Mouse (Mus musculus) left cerebral cortex, adult 6 months (tissue): Measurements from ENCODE around the gene Ei24. TPM values are rescaled to one million over a fixed set of nuclear protein-coding genes. Genes with fewer than 3 reads are reported as not detected.

Experiments
- long read RNA-seq, 2 experiments: library from polyadenylated mRNA; unstranded; transcript quantifications; one replicate each; pipeline ENCODE4 v2.0.0; 2019 to 2020
- polyA plus RNA-seq: library from polyadenylated mRNA; unstranded; fragments of <200 nt; fragmentation: Nextera tagmentation; gene quantifications from 2 replicates; pipeline ENCODE4 v1.2.3, GENCODE M21; 2021

Ei24 gene
- 12.4 and 53.9 TPM in 2 replicates for polyA plus RNA-seq
- long read RNA-seq, experiment 1, transcript Ei24-201 (11 exons, 2,220 nt): major isoform, 45 of 88 reads
- long read RNA-seq, experiment 1, partial matches to known transcripts: 14 of 88 reads
- long read RNA-seq, experiment 1, other reads (novel, unspliced or antisense): 22 of 88 reads
- long read RNA-seq, experiment 2, transcript Ei24-201 (11 exons, 2,220 nt): major isoform, 7 of 30 reads
- long read RNA-seq, experiment 2, partial matches to known transcripts: 10 of 30 reads
- long read RNA-seq, experiment 2, other reads (novel, unspliced or antisense): 11 of 30 reads

DNA sequence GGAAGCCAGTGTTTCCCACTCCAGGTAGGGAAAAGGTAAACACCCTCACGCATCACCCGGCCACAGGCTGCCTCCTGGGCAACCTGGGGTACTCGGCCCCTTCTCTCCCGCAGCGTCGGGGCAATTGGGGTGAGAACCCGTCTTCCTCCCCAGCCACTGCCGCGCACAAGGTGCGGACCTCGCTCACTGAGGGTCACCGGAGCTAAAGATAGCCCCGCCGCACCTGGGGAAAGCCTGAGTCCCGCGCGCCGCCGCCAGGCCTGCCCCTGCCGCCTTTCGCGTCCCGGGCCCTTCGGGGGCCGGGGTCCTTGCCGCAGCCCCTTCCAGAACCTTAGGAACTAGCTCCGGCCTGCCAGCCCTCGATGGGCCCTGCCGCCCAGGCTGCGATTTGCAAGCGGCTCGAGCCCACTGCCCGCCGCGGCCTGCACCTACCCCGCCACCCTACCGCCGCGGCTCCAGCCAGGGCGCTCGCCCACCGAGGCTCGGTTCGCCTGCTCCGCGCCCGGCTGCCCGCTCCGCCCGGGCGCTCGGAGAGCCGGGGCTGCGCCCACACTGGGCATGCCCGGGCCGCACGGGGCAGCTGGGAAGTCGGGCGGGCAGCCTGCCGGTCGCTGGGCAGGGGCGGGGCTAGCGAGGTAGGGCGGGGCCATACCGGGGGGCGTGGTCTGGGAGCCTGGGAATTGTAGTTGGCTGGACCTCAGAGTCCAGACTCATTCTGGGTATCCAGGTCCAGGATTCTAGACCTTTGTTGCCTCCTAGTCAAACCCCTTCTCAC is at the start of gene Ei24:
Ei24 (minus strand) TSS at position 613 of the 775 bp plus-strand sequence.

DNA sequence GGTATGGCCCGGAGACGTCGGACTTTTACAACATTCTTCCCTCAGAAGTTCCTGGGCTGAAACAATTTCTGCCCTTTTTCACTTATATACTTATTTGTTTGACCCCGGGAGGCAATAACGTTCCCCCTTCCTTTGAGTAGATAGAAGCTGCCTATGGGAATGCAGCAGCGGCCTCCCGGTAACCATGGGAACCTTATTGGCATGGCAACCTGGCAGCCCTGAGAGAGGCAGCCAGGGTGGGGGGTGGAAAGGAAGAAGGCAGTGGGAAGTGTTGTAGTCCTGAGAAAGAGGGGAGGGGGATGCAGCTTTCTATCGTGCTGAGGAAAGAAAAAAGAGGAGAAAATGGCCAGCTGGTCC is 24.4 kb upstream of the Ei24 start, which contains the start of gene Fez1:
Fez1 (plus strand) TSS at position 221 of the 357 bp plus-strand sequence.

DNA sequence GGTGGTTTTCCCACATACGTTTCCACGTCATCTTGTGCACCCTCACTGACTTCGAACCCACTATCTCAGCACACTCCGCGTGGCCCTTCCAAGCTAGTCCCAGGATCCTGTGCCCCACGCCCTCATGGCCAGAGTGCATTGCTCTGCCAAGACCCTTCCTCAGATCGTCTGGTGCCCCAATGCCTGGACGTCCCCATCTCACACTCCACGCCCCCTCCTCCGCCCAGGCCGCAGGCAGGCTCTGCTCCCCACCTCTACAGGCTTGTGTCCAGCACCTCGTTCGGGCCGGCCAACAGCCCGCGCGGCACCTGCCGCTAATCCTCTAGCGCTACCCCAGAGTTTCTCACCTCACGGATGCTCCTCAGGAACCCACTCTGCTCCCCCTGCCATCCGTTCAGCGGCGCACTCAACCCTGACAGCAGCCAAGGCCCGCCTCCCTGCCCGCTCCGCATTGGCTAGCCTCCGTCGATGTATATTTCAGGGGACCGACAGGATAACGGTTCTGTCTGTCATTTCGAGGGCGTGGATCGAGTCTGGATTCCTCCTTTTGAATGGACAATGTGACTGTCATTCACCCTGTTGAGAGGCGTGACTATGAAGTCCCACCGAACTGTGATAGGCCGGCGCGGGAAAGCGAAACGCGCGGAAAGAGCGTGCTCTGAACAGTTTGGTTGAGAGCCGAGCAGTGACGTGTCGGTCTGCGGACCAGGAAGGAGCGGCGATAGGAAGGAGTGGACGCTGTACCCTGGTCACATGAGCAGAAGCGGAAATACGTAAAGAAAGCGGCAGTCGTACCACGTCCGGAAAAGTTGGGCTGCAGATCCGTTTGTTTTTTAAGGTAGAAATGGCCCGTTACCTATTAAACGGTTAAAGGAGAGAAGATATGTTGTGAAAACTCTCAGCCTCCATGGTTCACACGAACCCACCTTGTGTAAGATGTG is 29.7 kb downstream of the Ei24 start, which contains the start of gene Stt3a:
Stt3a (minus strand) TSS at position 477 of the 941 bp plus-strand sequence.

Other genes starting within 250 kb of the Ei24 start
- not detected in 2 replicates for gene Gm17689, start 214.8 kb downstream of the Ei24 start, polyA plus RNA-seq
- not detected in 2 replicates for gene A630095E13Rik, start 154.0 kb downstream of the Ei24 start, polyA plus RNA-seq
- not detected in 2 replicates for gene Acrv1, start 104.2 kb downstream of the Ei24 start, polyA plus RNA-seq
- 1.1 and 1.4 TPM in 2 replicates for gene Chek1, start 70.3 kb downstream of the Ei24 start, polyA plus RNA-seq
- gene Stt3a, start 29.7 kb downstream of the Ei24 start, polyA plus RNA-seq: 52.8 and 53.7 TPM in 2 replicates
- 441 and 540 TPM in 2 replicates for gene Fez1, start 24.5 kb upstream of the Ei24 start, polyA plus RNA-seq